Mouse (Mus musculus) liver, adult 2 months (tissue): Measurements from ENCODE around the gene Palm3. TPM values are rescaled to one million over a fixed set of nuclear protein-coding genes. Genes with fewer than 3 reads are reported as not detected.
A peak's percentile ranks its signal among the peaks of the same experiment; 100 is the strongest.

Experiments used
- DNase-seq: peaks from one replicate; pipeline ENCODE4 v3.0.0-alpha.2; 2011; ENCODE audit warnings: low read depth, low spot score; ENCODE audit errors: extremely low read depth
- H3K27ac ChIP-seq: fragments of 200-500 bp; replicated peaks from 2 replicates; pipeline ENCODE4 v1.5.1; 2012; ENCODE audit warnings: low read depth, mild to moderate bottlenecking, control low read depth, inconsistent platforms, low read length; ENCODE audit not compliant: insufficient read depth
- H3K27me3 ChIP-seq: fragments of 200-500 bp; 2 replicates; pipeline ENCODE4 v1.6.1; 2012; ENCODE audit warnings: mild to moderate bottlenecking, moderate library complexity, low read length, inconsistent platforms; ENCODE audit not compliant: control insufficient read depth, insufficient read depth
- H3K36me3 ChIP-seq: fragments of 200-500 bp; 2 replicates; pipeline ENCODE4 v1.6.1; 2012; ENCODE audit warnings: low read length, inconsistent platforms; ENCODE audit not compliant: control insufficient read depth, insufficient read depth
- H3K4me1 ChIP-seq: fragments of 200-500 bp; 2 replicates; pipeline ENCODE4 v1.6.1; 2011; ENCODE audit warnings: low read length; ENCODE audit not compliant: control insufficient read depth, insufficient read depth
- H3K4me3 ChIP-seq: fragments of 200-500 bp; 2 replicates; pipeline ENCODE4 v1.5.1; 2011; ENCODE audit warnings: low read depth, mild to moderate bottlenecking, control low read depth, low read length, moderate library complexity; ENCODE audit not compliant: insufficient read depth
- H3K79me2 ChIP-seq: fragments of 200-500 bp; 2 replicates; pipeline ENCODE4 v1.6.1; 2012; ENCODE audit warnings: inconsistent platforms, mild to moderate bottlenecking, low read length, moderate library complexity; ENCODE audit not compliant: control insufficient read depth, insufficient read depth
- H3K9ac ChIP-seq: fragments of 200-500 bp; 2 replicates; pipeline ENCODE4 v1.6.1; 2012; ENCODE audit warnings: low read depth, mild to moderate bottlenecking, control low read depth, inconsistent platforms, low read length
- CTCF ChIP-seq: fragments of 200-500 bp; IDR thresholded peaks from 2 replicates; pipeline ENCODE4 v1.5.1; 2011; ENCODE audit warnings: low read depth, low read length, control low read depth
- POLR2A ChIP-seq: fragments of 200-500 bp; IDR thresholded peaks from 2 replicates; pipeline ENCODE4 v1.6.1; 2011; ENCODE audit warnings: low read length, control low read depth; ENCODE audit not compliant: insufficient read depth; ENCODE audit errors: extremely low read depth
- WGBS: fragments of 180-500 bp; shearing (Covaris S2); methylation state at CpG from one replicate; pipeline ENCODE4 v1.1.7; 2018; 5-methylcytosine and 5-hydroxymethylcytosine counted together
- polyA plus RNA-seq: library from polyadenylated mRNA; depleted of rRNA; stranded (reverse); fragments of >200 nt; gene quantifications from 2 replicates; pipeline ENCODE4 v1.2.3, GENCODE M21; 2012
- total RNA-seq: library from RNA; depleted of rRNA; stranded (reverse); fragments of >200 nt; gene quantifications from 2 replicates; pipeline ENCODE4 v1.2.3, GENCODE M21; 2014

Gene Palm3
- total and polyA plus RNA-seq, 2 experiments = not detected

GRCm38 (mm10) chr8:84060245-84060644, 39.0 kb downstream of the Palm3 start:
- H3K9ac ChIP-seq = no peak overlapping the region
- WGBS = 77% methylated on average over 2 of the region's 2 CpGs
- H3K27ac ChIP-seq = no peak overlapping the region
- no peak overlapping the region for H3K4me3 ChIP-seq
- H3K79me2 ChIP-seq = no peaks in the 10 kb centered on the region
- no peaks in the 10 kb centered on the region for H3K36me3 ChIP-seq
- no peaks in the 10 kb centered on the region; the same call in 1 of the 2 replicates for H3K27me3 ChIP-seq
- TF ChIP-seq POLR2A = no peak
- no peak for TF ChIP-seq CTCF
- no peaks in the 10 kb centered on the region for H3K4me1 ChIP-seq
- DNase-seq = no peak

- H3K36me3 ChIP-seq = no peaks in the 10 kb centered on the region
- no peak overlapping the region for H3K4me3 ChIP-seq
- DNase-seq = no peak
- TF ChIP-seq POLR2A (no peak), CTCF (no peak)
- peaks cover 8% of the 10 kb centered on the region; the same call in 1 of the 2 replicates for H3K79me2 ChIP-seq
- H3K27ac ChIP-seq = no peak overlapping the region
- 71% methylated on average over 8 of the region's 8 CpGs for WGBS
- no peaks in the 10 kb centered on the region for H3K27me3 ChIP-seq
- peaks cover 12% of the 10 kb centered on the region for H3K4me1 ChIP-seq
- no peak overlapping the region for H3K9ac ChIP-seq
These were observed 42.8 kb downstream of the Palm3 start for GRCm38 (mm10) chr8:84063861-84064610.

GRCm38 (mm10) chr8:84065037-84065436, 43.8 kb downstream of the Palm3 start, which contains the start of gene Gm10643:
TSS of gene Gm10643 (minus strand) at chr8:84065137.
- Histone ChIP-seq H3K4me3 (peak within 1 kb of the TSS; percentile 69), H3K36me3 (no peaks in the 10 kb centered on the region), H3K9ac (peak within 1 kb of the TSS; percentile 70), H3K4me1 (peaks cover 21% of the 10 kb centered on the region), H3K79me2 (peaks cover 8% of the 10 kb centered on the region; the same call in 1 of the 2 replicates), H3K27me3 (no peaks in the 10 kb centered on the region), H3K27ac (peak within 1 kb of the TSS; percentile 65)
- 96% methylated on average over 1 of the region's 1 CpGs for WGBS
- no peak for TF ChIP-seq POLR2A
- TF ChIP-seq CTCF = no peak
- no peak for DNase-seq

- TF ChIP-seq POLR2A = no peak
- TF ChIP-seq CTCF = no peak
These were observed 44.3 kb downstream of the Palm3 start for GRCm38 (mm10) chr8:84065457-84066072.

GRCm38 (mm10) chr8:84066291-84066930, 45.1 kb downstream of the Palm3 start, which contains the start of gene Rfx1:
TSS of gene Rfx1 (plus strand) at chr8:84066834.
- TF ChIP-seq POLR2A (peak; percentile 52; the same call in 1 of the 2 replicates), CTCF (no peak)
- H3K4me3 ChIP-seq = peak within 1 kb of the TSS; percentile 69
- WGBS = under 1% methylated on average over 51 of the region's 51 CpGs

More at GRCm38 (mm10) chr8:84065457-84066072, 44.3 kb downstream of the Palm3 start:
- no peak for DNase-seq
- Histone ChIP-seq H3K27me3 (no peaks in the 10 kb centered on the region), H3K4me3 (peak overlapping the region; percentile 69), H3K4me1 (peaks cover 27% of the 10 kb centered on the region), H3K27ac (peak overlapping the region; percentile 65), H3K36me3 (no peaks in the 10 kb centered on the region), H3K9ac (peak overlapping the region; percentile 70), H3K79me2 (peaks cover 8% of the 10 kb centered on the region; the same call in 1 of the 2 replicates)
- WGBS = 29% methylated on average over 5 of the region's 5 CpGs

More at GRCm38 (mm10) chr8:84066291-84066930, 45.1 kb downstream of the Palm3 start, which contains the start of gene Rfx1:
- DNase-seq = peak; percentile 100
- Histone ChIP-seq H3K9ac (peak within 1 kb of the TSS; percentile 70), H3K4me1 (peaks cover 35% of the 10 kb centered on the region), H3K27ac (peak within 1 kb of the TSS; percentile 65), H3K27me3 (no peaks in the 10 kb centered on the region), H3K36me3 (no peaks in the 10 kb centered on the region), H3K79me2 (peaks cover 8% of the 10 kb centered on the region; the same call in 1 of the 2 replicates)
